Mouse (Mus musculus): ENCODE results near the gene Adgrv1. TPM values are rescaled to one million over a fixed set of nuclear protein-coding genes. Genes with fewer than 3 reads are reported as not detected.
A peak's percentile ranks its signal among the peaks of the same experiment; 100 is the strongest.

Gene Adgrv1
- polyA plus RNA-seq, 1 experiment from 2014 or later, result 9.5 TPM

GRCm38 (mm10) chr13:81385597-81386362, 247.2 kb downstream of the Adgrv1 start:
- Histone ChIP-seq H3K4me3 (no peak overlapping the region), H3K36me3 (replicated peaks) (no peaks in the 10 kb centered on the region), H3K9ac (no peak overlapping the region), H3K4me2 (no peak overlapping the region), H3K9me3 (no peaks in the 10 kb centered on the region), H3K27ac (no peak overlapping the region), H3K27me3 (replicated peaks) (no peaks in the 10 kb centered on the region), H3K4me1 (no peaks in the 10 kb centered on the region)
- no peak for ATAC-seq (replicated peaks)
- 91% methylated on average over 4 of the region's 4 CpGs for WGBS

- ATAC-seq (replicated peaks), result no peak
- WGBS, result 84% methylated on average over 4 of the region's 4 CpGs
- H3K27me3 ChIP-seq (replicated peaks), result no peaks in the 10 kb centered on the region
- no peaks in the 10 kb centered on the region for H3K4me1 ChIP-seq
- no peaks in the 10 kb centered on the region for H3K36me3 ChIP-seq (replicated peaks)
- no peaks in the 10 kb centered on the region for H3K9me3 ChIP-seq
- H3K27ac ChIP-seq, result no peak overlapping the region
- H3K4me2 ChIP-seq, result no peak overlapping the region
- H3K4me3 ChIP-seq, result no peak overlapping the region
- no peak overlapping the region for H3K9ac ChIP-seq
These were observed 251.1 kb downstream of the Adgrv1 start for GRCm38 (mm10) chr13:81381835-81382234.

- Histone ChIP-seq H3K36me3 (replicated peaks) (no peaks in the 10 kb centered on the region), H3K27ac (no peak overlapping the region), H3K27me3 (replicated peaks) (no peaks in the 10 kb centered on the region), H3K9me3 (no peaks in the 10 kb centered on the region), H3K4me1 (no peaks in the 10 kb centered on the region), H3K9ac (no peak overlapping the region), H3K4me2 (no peak overlapping the region), H3K4me3 (no peak overlapping the region)
- WGBS, result 87% methylated on average over 5 of the region's 5 CpGs
- no peak for ATAC-seq (replicated peaks)
These were observed 262.0 kb downstream of the Adgrv1 start for GRCm38 (mm10) chr13:81370801-81371456.

GRCm38 (mm10) chr13:81370196-81370595, 262.8 kb downstream of the Adgrv1 start:
- no peak overlapping the region for H3K9ac ChIP-seq
- ATAC-seq (replicated peaks), result no peak

GRCm38 (mm10) chr13:81369564-81369963, 263.4 kb downstream of the Adgrv1 start:
- ATAC-seq (replicated peaks), result 0 out of 2 replicates have a peak, but pooled peaks have one; percentile 39
- no peaks in the 10 kb centered on the region for H3K27me3 ChIP-seq (replicated peaks)
- no peak overlapping the region for H3K4me2 ChIP-seq
- H3K4me3 ChIP-seq, result no peak overlapping the region
- WGBS, result 94% methylated on average over 2 of the region's 2 CpGs
- no peak overlapping the region for H3K9ac ChIP-seq
- H3K36me3 ChIP-seq (replicated peaks), result no peaks in the 10 kb centered on the region
- no peaks in the 10 kb centered on the region for H3K9me3 ChIP-seq
- no peak overlapping the region for H3K27ac ChIP-seq
- H3K4me1 ChIP-seq, result no peaks in the 10 kb centered on the region

More at GRCm38 (mm10) chr13:81370196-81370595, 262.8 kb downstream of the Adgrv1 start:
- Histone ChIP-seq H3K4me1 (no peaks in the 10 kb centered on the region), H3K27ac (no peak overlapping the region), H3K27me3 (replicated peaks) (no peaks in the 10 kb centered on the region), H3K36me3 (replicated peaks) (no peaks in the 10 kb centered on the region), H3K9me3 (no peaks in the 10 kb centered on the region), H3K4me3 (no peak overlapping the region), H3K4me2 (no peak overlapping the region)
- 95% methylated on average over 6 of the region's 6 CpGs for WGBS

GRCm38 (mm10) chr13:81368987-81369386, 264.0 kb downstream of the Adgrv1 start:
- H3K27me3 ChIP-seq (replicated peaks), result no peaks in the 10 kb centered on the region
- no peaks in the 10 kb centered on the region for H3K4me1 ChIP-seq
- H3K9ac ChIP-seq, result no peak overlapping the region
- 92% methylated on average over 4 of the region's 4 CpGs for WGBS
- no peak for ATAC-seq (replicated peaks)
- H3K36me3 ChIP-seq (replicated peaks), result no peaks in the 10 kb centered on the region
- H3K9me3 ChIP-seq, result no peaks in the 10 kb centered on the region
- H3K4me2 ChIP-seq, result no peak overlapping the region
- no peak overlapping the region for H3K4me3 ChIP-seq
- H3K27ac ChIP-seq, result no peak overlapping the region

- no peaks in the 10 kb centered on the region for H3K36me3 ChIP-seq (replicated peaks)
- 91% methylated on average over 4 of the region's 4 CpGs for WGBS
- H3K4me1 ChIP-seq, result no peaks in the 10 kb centered on the region
- H3K4me2 ChIP-seq, result no peak overlapping the region
- H3K27ac ChIP-seq, result no peak overlapping the region
- no peak for ATAC-seq (replicated peaks)
- no peak overlapping the region for H3K9ac ChIP-seq
- H3K4me3 ChIP-seq, result no peak overlapping the region
- H3K27me3 ChIP-seq (replicated peaks), result no peaks in the 10 kb centered on the region
- H3K9me3 ChIP-seq, result no peaks in the 10 kb centered on the region
These were observed 265.1 kb downstream of the Adgrv1 start for GRCm38 (mm10) chr13:81367681-81368376.

GRCm38 (mm10) chr13:81360338-81360737, 272.6 kb downstream of the Adgrv1 start:
- H3K27me3 ChIP-seq (replicated peaks), result no peaks in the 10 kb centered on the region
- no peaks in the 10 kb centered on the region for H3K4me1 ChIP-seq
- no peak overlapping the region for H3K4me2 ChIP-seq
- H3K9me3 ChIP-seq, result no peaks in the 10 kb centered on the region
- no peaks in the 10 kb centered on the region for H3K36me3 ChIP-seq (replicated peaks)
- H3K27ac ChIP-seq, result no peak overlapping the region
- no peak overlapping the region for H3K4me3 ChIP-seq
- WGBS, result 96% methylated on average over 2 of the region's 2 CpGs
- ATAC-seq (replicated peaks), result no peak
- H3K9ac ChIP-seq, result no peak overlapping the region

- H3K4me1 ChIP-seq, result no peaks in the 10 kb centered on the region
- 85% methylated on average over 1 of the region's 1 CpGs for WGBS
- ATAC-seq (replicated peaks), result no peak
These were observed 274.2 kb downstream of the Adgrv1 start for GRCm38 (mm10) chr13:81358766-81359165.

GRCm38 (mm10) chr13:81358365-81358764, 274.6 kb downstream of the Adgrv1 start:
- Histone ChIP-seq H3K4me2 (no peak overlapping the region), H3K9ac (no peak overlapping the region), H3K4me1 (no peaks in the 10 kb centered on the region), H3K27me3 (replicated peaks) (no peaks in the 10 kb centered on the region), H3K4me3 (no peak overlapping the region), H3K27ac (no peak overlapping the region), H3K9me3 (no peaks in the 10 kb centered on the region), H3K36me3 (replicated peaks) (no peaks in the 10 kb centered on the region)
- WGBS, result 88% methylated on average over 4 of the region's 4 CpGs
- ATAC-seq (replicated peaks), result no peak

More at GRCm38 (mm10) chr13:81358766-81359165, 274.2 kb downstream of the Adgrv1 start:
- Histone ChIP-seq H3K9me3 (no peaks in the 10 kb centered on the region), H3K4me2 (no peak overlapping the region), H3K4me3 (no peak overlapping the region), H3K27me3 (replicated peaks) (no peaks in the 10 kb centered on the region), H3K36me3 (replicated peaks) (no peaks in the 10 kb centered on the region), H3K9ac (no peak overlapping the region), H3K27ac (no peak overlapping the region)

GRCm38 (mm10) chr13:81357215-81357614, 275.7 kb downstream of the Adgrv1 start:
- no peak overlapping the region for H3K4me3 ChIP-seq

GRCm38 (mm10) chr13:81354587-81354986, 278.4 kb downstream of the Adgrv1 start:
- Histone ChIP-seq H3K4me1 (no peaks in the 10 kb centered on the region), H3K4me2 (no peak overlapping the region), H3K27me3 (replicated peaks) (no peaks in the 10 kb centered on the region), H3K27ac (no peak overlapping the region), H3K9me3 (no peaks in the 10 kb centered on the region), H3K9ac (no peak overlapping the region), H3K4me3 (no peak overlapping the region), H3K36me3 (replicated peaks) (no peaks in the 10 kb centered on the region)
- WGBS, result 82% methylated on average over 5 of the region's 5 CpGs
- ATAC-seq (replicated peaks), result no peak

More at GRCm38 (mm10) chr13:81357215-81357614, 275.7 kb downstream of the Adgrv1 start:
- H3K9ac ChIP-seq, result no peak overlapping the region
- no peak overlapping the region for H3K27ac ChIP-seq
- H3K27me3 ChIP-seq (replicated peaks), result no peaks in the 10 kb centered on the region
- 95% methylated on average over 3 of the region's 3 CpGs for WGBS
- no peaks in the 10 kb centered on the region for H3K9me3 ChIP-seq
- no peak for ATAC-seq (replicated peaks)
- no peak overlapping the region for H3K4me2 ChIP-seq
- no peaks in the 10 kb centered on the region for H3K36me3 ChIP-seq (replicated peaks)
- H3K4me1 ChIP-seq, result no peaks in the 10 kb centered on the region
